Mouse (Mus musculus): ENCODE data around the gene Acta2. TPM values are rescaled to one million over a fixed set of nuclear protein-coding genes. Genes with fewer than 3 reads are reported as not detected.

The Acta2 gene
- polyA plus RNA-seq, 1 experiment = not detected

- Histone ChIP-seq H3K4me1 (ENCODE audit: control insufficient read depth, insufficient read depth, low read length) (no peaks in the 10 kb centered on the region), H3K27ac (ENCODE audit: insufficient read depth, low read depth, low read length) (no peak overlapping the region), H3K4me3 (ENCODE audit: insufficient read depth, low read depth, low read length) (no peak overlapping the region)
- WGBS = 52% methylated on average over 3 of the region's 3 CpGs
- TF ChIP-seq POLR2A (IDR thresholded peaks at IDR 0.05; ENCODE audit: insufficient read depth, low read depth, low read length) (no peak), CTCF (IDR thresholded peaks at IDR 0.05; ENCODE audit: insufficient read depth, low read depth, low read length) (no peak)
Observed at GRCm38 (mm10) chr19:34278078-34278477, 22.7 kb upstream of the Acta2 start.

GRCm38 (mm10) chr19:34273073-34273472 is 17.7 kb upstream of the Acta2 start:
- no peaks in the 10 kb centered on the region for H3K4me1 ChIP-seq (ENCODE audit: control insufficient read depth, insufficient read depth, low read length)
- H3K4me3 ChIP-seq (ENCODE audit: insufficient read depth, low read depth, low read length) = no peak overlapping the region
- no peak for TF ChIP-seq POLR2A (IDR thresholded peaks at IDR 0.05; ENCODE audit: insufficient read depth, low read depth, low read length)
- TF ChIP-seq CTCF (IDR thresholded peaks at IDR 0.05; ENCODE audit: insufficient read depth, low read depth, low read length) = no peak
- WGBS = 100% methylated on average over 1 of the region's 1 CpGs
- H3K27ac ChIP-seq (ENCODE audit: insufficient read depth, low read depth, low read length) = no peak overlapping the region

GRCm38 (mm10) chr19:34270824-34271464 is 15.6 kb upstream of the Acta2 start:
- WGBS = 96% methylated on average over 13 of the region's 13 CpGs
- Histone ChIP-seq H3K4me1 (ENCODE audit: control insufficient read depth, insufficient read depth, low read length) (no peaks in the 10 kb centered on the region), H3K4me3 (ENCODE audit: insufficient read depth, low read depth, low read length) (no peak overlapping the region), H3K27ac (ENCODE audit: insufficient read depth, low read depth, low read length) (no peak overlapping the region)
- TF ChIP-seq CTCF (IDR thresholded peaks at IDR 0.05; ENCODE audit: insufficient read depth, low read depth, low read length) (no peak), POLR2A (IDR thresholded peaks at IDR 0.05; ENCODE audit: insufficient read depth, low read depth, low read length) (no peak)

- Histone ChIP-seq H3K27ac (ENCODE audit: insufficient read depth, low read depth, low read length) (no peak overlapping the region), H3K4me1 (ENCODE audit: control insufficient read depth, insufficient read depth, low read length) (no peaks in the 10 kb centered on the region), H3K4me3 (ENCODE audit: insufficient read depth, low read depth, low read length) (no peak overlapping the region)
- TF ChIP-seq POLR2A (IDR thresholded peaks at IDR 0.05; ENCODE audit: insufficient read depth, low read depth, low read length) (no peak), CTCF (IDR thresholded peaks at IDR 0.05; ENCODE audit: insufficient read depth, low read depth, low read length) (no peak)
- WGBS = 88% methylated on average over 11 of the region's 11 CpGs
Observed at GRCm38 (mm10) chr19:34270106-34270726, 14.8 kb upstream of the Acta2 start.

GRCm38 (mm10) chr19:34268991-34269390 is 13.6 kb upstream of the Acta2 start:
- Histone ChIP-seq H3K4me3 (ENCODE audit: insufficient read depth, low read depth, low read length) (no peak overlapping the region), H3K4me1 (ENCODE audit: control insufficient read depth, insufficient read depth, low read length) (no peaks in the 10 kb centered on the region), H3K27ac (ENCODE audit: insufficient read depth, low read depth, low read length) (no peak overlapping the region)
- TF ChIP-seq CTCF (IDR thresholded peaks at IDR 0.05; ENCODE audit: insufficient read depth, low read depth, low read length) (no peak), POLR2A (IDR thresholded peaks at IDR 0.05; ENCODE audit: insufficient read depth, low read depth, low read length) (no peak)
- 13% methylated on average over 1 of the region's 1 CpGs for WGBS

- WGBS = 58% methylated on average over 5 of the region's 5 CpGs
- Histone ChIP-seq H3K4me1 (ENCODE audit: control insufficient read depth, insufficient read depth, low read length) (no peaks in the 10 kb centered on the region), H3K27ac (ENCODE audit: insufficient read depth, low read depth, low read length) (no peak overlapping the region), H3K4me3 (ENCODE audit: insufficient read depth, low read depth, low read length) (no peak overlapping the region)
- TF ChIP-seq CTCF (IDR thresholded peaks at IDR 0.05; ENCODE audit: insufficient read depth, low read depth, low read length) (no peak), POLR2A (IDR thresholded peaks at IDR 0.05; ENCODE audit: insufficient read depth, low read depth, low read length) (no peak)
Observed at GRCm38 (mm10) chr19:34265604-34266193, 10.3 kb upstream of the Acta2 start.

GRCm38 (mm10) chr19:34262273-34262974 is 7.0 kb upstream of the Acta2 start:
- H3K4me1 ChIP-seq (ENCODE audit: control insufficient read depth, insufficient read depth, low read length) = no peaks in the 10 kb centered on the region
- TF ChIP-seq CTCF (IDR thresholded peaks at IDR 0.05; ENCODE audit: insufficient read depth, low read depth, low read length) = no peak
- TF ChIP-seq POLR2A (IDR thresholded peaks at IDR 0.05; ENCODE audit: insufficient read depth, low read depth, low read length) = no peak
- H3K27ac ChIP-seq (ENCODE audit: insufficient read depth, low read depth, low read length) = no peak overlapping the region
- H3K4me3 ChIP-seq (ENCODE audit: insufficient read depth, low read depth, low read length) = no peak overlapping the region
- WGBS = 89% methylated on average over 2 of the region's 2 CpGs

GRCm38 (mm10) chr19:34256936-34257335 is 1.5 kb upstream of the Acta2 start:
- WGBS = 89% methylated on average over 2 of the region's 2 CpGs
- H3K4me1 ChIP-seq (ENCODE audit: control insufficient read depth, insufficient read depth, low read length) = peaks cover 2% of the 10 kb centered on the region; the same call in 1 of the 2 replicates

GRCm38 (mm10) chr19:34256149-34256548 is 759 bp upstream of the Acta2 start:
- H3K4me1 ChIP-seq (ENCODE audit: control insufficient read depth, insufficient read depth, low read length) = peaks cover 2% of the 10 kb centered on the region; the same call in 1 of the 2 replicates
- 91% methylated on average over 5 of the region's 5 CpGs for WGBS
- no peak overlapping the region for H3K4me3 ChIP-seq (ENCODE audit: insufficient read depth, low read depth, low read length)
- H3K27ac ChIP-seq (ENCODE audit: insufficient read depth, low read depth, low read length) = no peak overlapping the region
- no peak for TF ChIP-seq CTCF (IDR thresholded peaks at IDR 0.05; ENCODE audit: insufficient read depth, low read depth, low read length)
- TF ChIP-seq POLR2A (IDR thresholded peaks at IDR 0.05; ENCODE audit: insufficient read depth, low read depth, low read length) = no peak

More at GRCm38 (mm10) chr19:34256936-34257335, 1.5 kb upstream of the Acta2 start:
- Histone ChIP-seq H3K4me3 (ENCODE audit: insufficient read depth, low read depth, low read length) (no peak overlapping the region), H3K27ac (ENCODE audit: insufficient read depth, low read depth, low read length) (no peak overlapping the region)
- no peak for TF ChIP-seq POLR2A (IDR thresholded peaks at IDR 0.05; ENCODE audit: insufficient read depth, low read depth, low read length)
- TF ChIP-seq CTCF (IDR thresholded peaks at IDR 0.05; ENCODE audit: insufficient read depth, low read depth, low read length) = no peak

All from olfactory bulb, adult 2 months (tissue).